Mouse (Mus musculus): Measurements from ENCODE around the gene Tax1bp1.

- no peak for TF ChIP-seq POLR2A (IDR thresholded peaks at IDR 0.05; ENCODE audit: extremely low read depth, insufficient read depth, low read length)
- TF ChIP-seq CTCF (IDR thresholded peaks at IDR 0.05; ENCODE audit: low read depth, low read length), result no peak
Observed at GRCm38 (mm10) chr6:52777034-52777433, 63.5 kb downstream of the Tax1bp1 start.

Data from liver, adult 2 months (tissue).